Mouse (Mus musculus): Measurements from ENCODE around the gene Gstm3. TPM values are rescaled to one million over a fixed set of nuclear protein-coding genes. Genes with fewer than 3 reads are reported as not detected.
A peak's percentile ranks its signal among the peaks of the same experiment; 100 is the strongest.

Gene Gstm3
- polyA plus RNA-seq, 1 experiment from 2014 or later, result not detected

DNA sequence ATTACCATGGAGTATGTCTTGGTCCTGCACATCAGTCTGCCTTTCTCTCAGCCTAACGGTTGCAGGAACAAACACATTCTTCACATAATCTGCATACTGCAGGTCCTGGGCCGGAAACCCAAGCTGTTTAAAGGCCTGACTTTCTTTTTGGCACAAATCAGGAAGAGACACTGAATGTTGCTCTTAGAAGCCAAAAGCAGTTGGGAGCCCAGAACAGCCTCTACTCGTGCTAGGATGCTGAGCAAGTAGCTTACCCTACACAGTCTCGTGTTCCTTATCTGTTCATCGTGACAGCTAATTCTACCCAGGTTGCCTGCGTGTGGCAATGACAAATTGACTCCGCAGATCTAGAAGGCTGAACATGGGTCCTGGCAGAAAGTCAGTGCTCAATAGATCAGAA is 28.6 kb downstream of the Gstm3 start:
- ATAC-seq (ENCODE audit: insufficient number of reproducible peaks, low FRiP score, low TSS enrichment, low read depth), result no peak
- WGBS, result 62% methylated on average over 7 of the region's 7 CpGs

DNA sequence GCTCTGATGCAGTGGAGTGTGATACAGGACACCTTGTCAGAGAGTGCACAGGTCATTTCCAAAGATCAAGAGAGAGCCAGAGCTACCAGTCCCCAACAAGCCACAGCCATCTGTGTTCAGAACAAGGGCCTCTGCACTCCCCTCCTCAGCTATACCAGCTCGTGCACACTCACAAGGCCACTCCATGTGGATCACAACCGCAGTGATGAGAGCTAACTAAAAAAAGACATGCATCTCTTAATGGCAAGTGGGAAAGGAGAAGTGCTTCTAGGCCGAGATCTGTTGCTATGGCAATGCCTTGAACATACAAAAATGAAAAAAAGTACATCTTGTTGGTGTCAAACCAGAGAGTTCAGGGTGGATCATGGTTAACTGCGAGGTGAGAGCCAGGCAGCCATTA is 29.3 kb downstream of the Gstm3 start:
- Histone ChIP-seq H3K9ac (no peak overlapping the region), H3K27me3 (no peaks in the 10 kb centered on the region), H3K4me1 (peaks cover 9% of the 10 kb centered on the region; the same call in 1 of the 2 replicates), H3K9me3 (no peaks in the 10 kb centered on the region), H3K36me3 (no peaks in the 10 kb centered on the region), H3K27ac (no peak overlapping the region), H3K4me3 (no peak overlapping the region), H3K4me2 (no peak overlapping the region)
- no peak for ATAC-seq (ENCODE audit: insufficient number of reproducible peaks, low FRiP score, low TSS enrichment, low read depth)
- WGBS, result 76% methylated on average over 4 of the region's 4 CpGs

More for the DNA sequence above, 28.6 kb downstream of the Gstm3 start:
- Histone ChIP-seq H3K9me3 (no peaks in the 10 kb centered on the region), H3K27ac (no peak overlapping the region), H3K36me3 (no peaks in the 10 kb centered on the region), H3K4me2 (no peak overlapping the region), H3K9ac (no peak overlapping the region), H3K4me1 (peaks cover 9% of the 10 kb centered on the region; the same call in 1 of the 2 replicates), H3K4me3 (no peak overlapping the region), H3K27me3 (no peaks in the 10 kb centered on the region)

DNA sequence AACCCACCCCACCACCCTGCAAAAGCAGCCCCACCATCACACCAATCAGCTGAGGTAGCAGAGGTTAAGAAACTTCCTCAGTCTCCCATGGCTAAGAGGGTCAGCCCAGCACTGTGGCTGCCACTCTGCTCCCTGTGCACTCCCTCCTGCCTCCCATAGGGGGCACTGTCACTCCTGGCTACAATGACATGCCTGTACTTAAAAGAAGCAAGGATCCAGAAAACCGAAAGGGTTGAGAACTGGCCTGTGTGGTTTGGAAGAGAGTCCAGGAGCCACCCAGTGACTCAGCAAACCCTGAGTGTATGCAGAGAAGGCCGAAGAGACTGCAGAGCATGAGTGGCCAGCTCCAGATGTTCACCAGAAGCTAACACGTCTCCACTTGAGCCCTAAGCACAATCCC is 29.7 kb downstream of the Gstm3 start:
- no peaks in the 10 kb centered on the region for H3K36me3 ChIP-seq
- no peak overlapping the region for H3K9ac ChIP-seq
- H3K4me1 ChIP-seq, result peaks cover 9% of the 10 kb centered on the region; the same call in 1 of the 2 replicates
- H3K4me2 ChIP-seq, result no peak overlapping the region
- WGBS, result 32% methylated on average over 3 of the region's 3 CpGs
- H3K9me3 ChIP-seq, result no peaks in the 10 kb centered on the region
- ATAC-seq (ENCODE audit: insufficient number of reproducible peaks, low FRiP score, low TSS enrichment, low read depth), result 0 out of 2 replicates have a peak, but pooled peaks have one; percentile 15
- H3K4me3 ChIP-seq, result no peak overlapping the region
- no peaks in the 10 kb centered on the region for H3K27me3 ChIP-seq
- no peak overlapping the region for H3K27ac ChIP-seq

DNA sequence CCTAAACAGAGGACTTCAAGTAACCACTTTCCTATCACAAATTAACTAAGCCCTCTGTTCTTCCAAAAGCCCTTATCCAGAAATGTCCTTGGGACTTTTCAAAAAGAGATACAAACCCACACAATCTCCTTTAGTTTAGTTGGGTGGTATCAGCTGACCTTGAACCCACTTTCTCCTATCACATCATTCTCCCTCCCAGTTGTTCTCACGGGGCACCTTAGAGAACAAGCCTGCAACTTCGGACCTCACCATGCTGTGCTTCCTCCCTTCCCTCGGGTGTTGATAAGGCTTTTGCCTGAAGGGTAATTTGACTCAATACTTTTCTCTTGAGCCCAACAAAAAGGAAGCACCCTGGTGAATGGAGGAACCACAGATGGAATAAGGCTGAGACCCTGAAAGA is 33.2 kb downstream of the Gstm3 start:
- Histone ChIP-seq H3K9ac (no peak overlapping the region), H3K36me3 (no peaks in the 10 kb centered on the region), H3K9me3 (no peaks in the 10 kb centered on the region), H3K4me3 (no peak overlapping the region), H3K4me1 (peaks cover 9% of the 10 kb centered on the region; the same call in 1 of the 2 replicates), H3K27me3 (no peaks in the 10 kb centered on the region), H3K27ac (no peak overlapping the region), H3K4me2 (no peak overlapping the region)
- 56% methylated on average over 3 of the region's 3 CpGs for WGBS
- ATAC-seq (ENCODE audit: insufficient number of reproducible peaks, low FRiP score, low TSS enrichment, low read depth), result no peak

DNA sequence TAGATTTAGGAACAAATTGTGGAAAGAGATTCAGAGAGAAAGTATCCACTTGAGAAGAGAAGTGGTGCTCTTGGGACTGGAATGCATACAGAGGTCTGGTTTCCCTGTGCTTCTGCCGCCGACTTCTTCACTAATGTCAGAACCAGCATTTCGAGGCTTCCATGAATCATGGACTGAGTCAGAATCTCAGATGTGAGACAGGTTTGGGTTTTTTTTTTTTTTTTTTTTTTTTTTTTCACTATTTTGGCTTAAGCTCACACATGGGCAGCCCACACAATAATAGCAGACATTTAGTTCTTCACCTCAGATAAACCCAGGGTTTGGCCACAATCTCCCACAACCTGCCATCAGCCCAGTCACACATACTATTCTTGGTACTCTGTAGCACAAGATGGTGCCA is 33.8 kb downstream of the Gstm3 start:
- Histone ChIP-seq H3K27ac (no peak overlapping the region), H3K36me3 (no peaks in the 10 kb centered on the region), H3K4me3 (no peak overlapping the region), H3K4me1 (peaks cover 9% of the 10 kb centered on the region; the same call in 1 of the 2 replicates), H3K4me2 (no peak overlapping the region), H3K27me3 (no peaks in the 10 kb centered on the region), H3K9me3 (no peaks in the 10 kb centered on the region), H3K9ac (no peak overlapping the region)
- WGBS, result 85% methylated on average over 3 of the region's 3 CpGs
- no peak for ATAC-seq (ENCODE audit: insufficient number of reproducible peaks, low FRiP score, low TSS enrichment, low read depth)

DNA sequence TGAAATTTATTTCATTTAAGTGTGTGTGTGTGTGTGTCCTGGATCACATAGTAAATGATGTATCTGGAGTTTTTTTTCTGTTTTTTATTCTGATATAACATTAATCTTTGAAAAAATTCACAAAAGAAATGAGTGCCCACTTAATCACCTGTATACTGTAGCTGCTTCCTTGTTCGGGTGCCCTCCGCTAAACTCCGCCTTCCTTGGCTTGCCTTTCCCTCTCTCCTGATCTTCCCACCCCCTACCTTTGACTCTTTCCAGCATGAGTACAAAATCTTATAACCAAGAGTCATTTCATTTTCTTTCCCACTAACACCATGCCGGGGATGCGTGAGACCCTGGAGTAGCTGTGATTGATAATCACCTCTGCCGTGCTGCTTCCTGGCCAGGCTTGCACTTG is 37.0 kb downstream of the Gstm3 start:
- H3K9me3 ChIP-seq, result no peaks in the 10 kb centered on the region
- no peaks in the 10 kb centered on the region for H3K27me3 ChIP-seq
- H3K4me2 ChIP-seq, result no peak overlapping the region
- H3K9ac ChIP-seq, result no peak overlapping the region
- no peak overlapping the region for H3K27ac ChIP-seq
- H3K36me3 ChIP-seq, result no peaks in the 10 kb centered on the region
- H3K4me1 ChIP-seq, result peaks cover 7% of the 10 kb centered on the region; the same call in 1 of the 2 replicates
- no peak overlapping the region for H3K4me3 ChIP-seq
- 70% methylated on average over 6 of the region's 6 CpGs for WGBS
- ATAC-seq (ENCODE audit: insufficient number of reproducible peaks, low FRiP score, low TSS enrichment, low read depth), result no peak

DNA sequence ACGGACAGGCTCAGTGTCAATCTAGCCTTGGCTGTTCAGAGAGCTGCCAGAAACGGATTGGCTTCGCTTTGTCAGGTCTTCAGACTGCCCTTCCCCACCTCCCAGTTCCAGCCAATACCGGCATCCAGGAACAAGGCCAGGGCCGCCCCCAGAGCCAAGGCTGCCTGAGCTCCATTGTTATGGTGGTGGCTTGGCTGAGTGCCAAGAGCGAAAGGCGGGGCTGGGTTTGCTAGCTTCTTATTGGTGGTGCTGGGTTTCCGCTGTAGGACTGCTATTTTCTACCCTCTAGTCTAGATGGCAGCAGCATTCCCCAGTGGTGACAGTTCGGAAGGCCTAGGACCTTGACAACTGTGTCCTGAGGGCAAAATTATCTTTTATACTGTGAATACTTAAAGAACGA is 37.4 kb downstream of the Gstm3 start, which contains the start of gene Gstm7:
Gene Gstm7 (minus strand): TSS at position 148 of the 400 bp plus-strand sequence.
- Histone ChIP-seq H3K36me3 (no peaks in the 10 kb centered on the region), H3K27ac (no peak within 1 kb of the TSS), H3K4me3 (peak within 1 kb of the TSS; percentile 29), H3K9me3 (no peaks in the 10 kb centered on the region), H3K4me1 (peaks cover 7% of the 10 kb centered on the region; the same call in 1 of the 2 replicates), H3K4me2 (peak within 1 kb of the TSS; percentile 49), H3K9ac (no peak within 1 kb of the TSS), H3K27me3 (no peaks in the 10 kb centered on the region)
- ATAC-seq (ENCODE audit: insufficient number of reproducible peaks, low FRiP score, low TSS enrichment, low read depth), result peak; percentile 84
- WGBS, result 6% methylated on average over 10 of the region's 10 CpGs

DNA sequence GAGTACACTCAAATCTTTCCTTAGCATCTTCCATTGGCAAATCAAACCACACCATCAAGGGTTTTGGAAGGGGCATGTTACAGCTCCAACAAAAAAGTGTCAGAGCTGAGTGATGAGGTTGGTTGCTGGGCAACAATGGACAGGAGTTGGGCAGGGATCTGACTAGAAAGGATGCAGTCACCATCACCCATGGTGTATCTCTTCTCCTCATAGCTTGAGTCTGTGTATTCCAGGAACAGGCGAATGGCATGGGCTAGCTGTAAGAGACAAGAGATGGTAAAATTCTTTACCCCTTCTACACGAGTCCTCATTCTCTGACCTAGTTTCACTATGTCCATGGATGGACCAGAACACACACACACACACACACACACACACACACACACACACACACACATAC is 37.9 kb downstream of the Gstm3 start:
- Histone ChIP-seq H3K4me3 (peak overlapping the region; percentile 29), H3K27me3 (no peaks in the 10 kb centered on the region), H3K9ac (no peak overlapping the region), H3K4me2 (peak overlapping the region; percentile 49), H3K9me3 (no peaks in the 10 kb centered on the region), H3K4me1 (peaks cover 7% of the 10 kb centered on the region; the same call in 1 of the 2 replicates), H3K36me3 (no peaks in the 10 kb centered on the region), H3K27ac (no peak overlapping the region)
- WGBS, result 64% methylated on average over 2 of the region's 2 CpGs
- no peak for ATAC-seq (ENCODE audit: insufficient number of reproducible peaks, low FRiP score, low TSS enrichment, low read depth)

DNA sequence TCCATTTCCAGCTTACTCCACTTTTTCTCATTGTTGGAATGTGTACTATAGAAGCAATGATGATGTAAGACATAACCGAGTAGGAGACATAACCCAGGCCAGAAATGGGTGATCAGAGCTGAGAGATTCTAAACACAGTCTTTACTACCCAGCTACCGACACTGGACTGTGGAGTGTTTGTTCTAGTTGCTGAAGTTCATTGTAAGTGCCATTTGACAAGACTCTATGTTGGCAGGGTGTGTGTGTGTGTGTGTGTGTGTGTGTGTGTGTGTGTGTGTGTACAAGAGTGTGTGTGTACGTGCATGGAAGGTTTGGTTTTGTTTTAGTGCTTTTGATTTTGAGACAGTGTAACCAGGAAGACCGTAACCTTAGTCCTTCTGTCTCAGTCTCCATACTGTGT is 39.4 kb downstream of the Gstm3 start:
- Histone ChIP-seq H3K4me3 (no peak overlapping the region), H3K27me3 (no peaks in the 10 kb centered on the region), H3K36me3 (no peaks in the 10 kb centered on the region), H3K4me1 (peaks cover 7% of the 10 kb centered on the region; the same call in 1 of the 2 replicates), H3K4me2 (no peak overlapping the region), H3K9me3 (no peaks in the 10 kb centered on the region), H3K27ac (no peak overlapping the region), H3K9ac (no peak overlapping the region)
- WGBS, result 84% methylated on average over 4 of the region's 4 CpGs
- no peak for ATAC-seq (ENCODE audit: insufficient number of reproducible peaks, low FRiP score, low TSS enrichment, low read depth)

DNA sequence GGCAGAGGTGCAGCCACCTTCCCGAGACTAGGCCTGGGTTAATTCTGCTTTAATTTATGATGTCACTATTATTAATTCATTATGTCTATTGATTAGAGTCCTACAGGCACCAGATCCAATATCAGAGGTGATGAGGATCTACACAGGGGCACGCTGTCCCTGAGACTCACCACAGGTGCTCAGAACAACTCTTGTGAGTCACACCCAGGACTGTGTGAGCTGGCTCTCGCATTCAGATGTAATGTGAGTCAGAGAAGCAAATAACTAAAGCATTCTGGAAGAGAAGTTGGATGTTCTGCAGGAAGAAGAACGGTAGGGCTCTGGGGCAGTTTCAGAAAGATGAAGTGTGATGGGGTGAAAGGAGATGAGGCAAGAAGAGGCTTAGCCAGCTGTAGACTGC is 39.8 kb downstream of the Gstm3 start:
- Histone ChIP-seq H3K27ac (no peak overlapping the region), H3K9me3 (no peaks in the 10 kb centered on the region), H3K27me3 (no peaks in the 10 kb centered on the region), H3K9ac (no peak overlapping the region), H3K4me3 (no peak overlapping the region), H3K4me2 (no peak overlapping the region), H3K4me1 (peaks cover 7% of the 10 kb centered on the region; the same call in 1 of the 2 replicates), H3K36me3 (no peaks in the 10 kb centered on the region)
- ATAC-seq (ENCODE audit: insufficient number of reproducible peaks, low FRiP score, low TSS enrichment, low read depth), result no peak
- WGBS, result 76% methylated on average over 4 of the region's 4 CpGs

DNA sequence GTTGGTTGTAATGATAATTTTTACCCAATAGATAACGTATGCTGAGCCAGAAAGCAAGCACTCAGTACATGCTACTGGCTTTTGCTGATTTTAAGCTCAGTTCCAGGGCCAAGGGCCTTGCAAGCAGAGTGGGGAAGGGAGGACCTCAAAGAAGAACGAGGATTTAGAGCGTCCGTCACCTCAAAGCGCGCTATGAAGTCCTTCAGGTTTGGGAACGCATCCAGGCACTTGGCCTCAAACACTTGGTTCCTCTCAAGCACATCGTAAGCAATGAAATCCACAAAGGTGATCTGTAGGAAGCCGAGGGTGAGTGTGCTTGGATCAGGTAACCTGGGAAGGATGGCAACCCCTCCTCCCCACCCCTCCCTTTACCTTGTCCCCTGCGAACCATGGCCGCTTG is 40.4 kb downstream of the Gstm3 start:
- H3K4me3 ChIP-seq, result no peak overlapping the region
- no peaks in the 10 kb centered on the region for H3K9me3 ChIP-seq
- no peaks in the 10 kb centered on the region for H3K27me3 ChIP-seq
- H3K9ac ChIP-seq, result no peak overlapping the region
- peaks cover 7% of the 10 kb centered on the region; the same call in 1 of the 2 replicates for H3K4me1 ChIP-seq
- no peak overlapping the region for H3K27ac ChIP-seq
- no peaks in the 10 kb centered on the region for H3K36me3 ChIP-seq
- WGBS, result 74% methylated on average over 11 of the region's 11 CpGs
- no peak for ATAC-seq (ENCODE audit: insufficient number of reproducible peaks, low FRiP score, low TSS enrichment, low read depth)
- no peak overlapping the region for H3K4me2 ChIP-seq

DNA sequence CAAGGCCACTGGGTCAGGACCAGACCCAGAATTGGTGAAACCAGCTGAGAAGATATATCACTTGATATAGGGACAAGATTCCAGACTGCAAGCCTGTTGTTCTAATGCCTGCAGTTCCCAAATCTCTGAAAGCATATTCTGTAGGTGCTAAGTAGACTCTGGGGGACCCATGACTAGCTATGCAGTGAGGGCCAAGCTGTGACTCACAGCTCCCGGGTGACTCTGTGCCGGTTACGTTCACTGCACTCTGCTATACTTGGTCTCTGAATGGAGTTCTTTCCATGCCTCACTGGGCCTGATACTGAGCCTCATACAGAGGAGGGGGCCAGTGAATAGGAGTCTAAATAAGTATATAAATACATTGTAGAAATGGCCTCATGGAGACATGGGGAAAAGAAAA is 41.2 kb downstream of the Gstm3 start:
- Histone ChIP-seq H3K9me3 (no peaks in the 10 kb centered on the region), H3K9ac (no peak overlapping the region), H3K4me1 (peaks cover 7% of the 10 kb centered on the region; the same call in 1 of the 2 replicates), H3K36me3 (no peaks in the 10 kb centered on the region), H3K4me2 (no peak overlapping the region), H3K27ac (no peak overlapping the region), H3K4me3 (no peak overlapping the region), H3K27me3 (no peaks in the 10 kb centered on the region)
- no peak for ATAC-seq (ENCODE audit: insufficient number of reproducible peaks, low FRiP score, low TSS enrichment, low read depth)
- 82% methylated on average over 3 of the region's 3 CpGs for WGBS

DNA sequence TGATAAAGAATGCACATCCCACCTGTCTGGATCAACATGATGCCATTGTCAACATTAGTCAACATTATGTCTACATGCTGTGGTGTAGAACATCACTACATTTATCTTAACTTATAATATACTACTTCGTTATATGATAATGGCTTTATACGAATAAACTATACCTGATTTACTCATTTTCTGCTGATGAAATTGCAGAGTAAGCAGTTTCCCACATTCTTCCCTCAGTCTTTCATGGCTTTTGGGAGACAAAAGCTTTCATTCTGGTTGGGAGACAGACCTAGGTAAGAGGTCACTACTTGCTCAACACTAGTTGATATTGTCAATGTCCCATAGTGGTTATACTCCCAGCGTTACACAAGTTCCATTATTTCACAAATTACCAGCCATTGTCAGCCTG is 43.7 kb downstream of the Gstm3 start:
- no peak overlapping the region for H3K4me2 ChIP-seq
- no peaks in the 10 kb centered on the region for H3K4me1 ChIP-seq
- no peaks in the 10 kb centered on the region for H3K9me3 ChIP-seq
- ATAC-seq (ENCODE audit: insufficient number of reproducible peaks, low FRiP score, low TSS enrichment, low read depth), result no peak
- H3K4me3 ChIP-seq, result no peak overlapping the region
- no peaks in the 10 kb centered on the region for H3K27me3 ChIP-seq
- H3K27ac ChIP-seq, result no peak overlapping the region
- H3K9ac ChIP-seq, result no peak overlapping the region
- WGBS, result 86% methylated on average over 3 of the region's 3 CpGs
- no peaks in the 10 kb centered on the region for H3K36me3 ChIP-seq
